Mouse (Mus musculus) limb, embryonic 13.5 days (tissue): ENCODE data around the gene Ggt6. TPM values are rescaled to one million over a fixed set of nuclear protein-coding genes. Genes with fewer than 3 reads are reported as not detected.

Experiments used
- ATAC-seq: fragments of 200-750 bp; cut with Nextera tagmentation; 2 replicates; pipeline ENCODE4 v1.8.0; 2017; ENCODE audit warnings: low read depth, moderate number of reproducible peaks, moderate TSS enrichment; ENCODE audit not compliant: low FRiP score
- H3K27ac ChIP-seq: fragments of 300-500 bp; sonication (generic); 2 replicates; pipeline ENCODE4 v1.5.1; 2015; ENCODE audit warnings: inconsistent platforms, mild to moderate bottlenecking, moderate library complexity
- H3K27me3 ChIP-seq: fragments of 300-500 bp; sonication (generic); 2 replicates; pipeline ENCODE4 v1.6.1; 2015; ENCODE audit warnings: mild to moderate bottlenecking, inconsistent platforms
- H3K36me3 ChIP-seq: fragments of 300-500 bp; sonication (generic); 2 replicates; pipeline ENCODE4 v1.6.1; 2015; ENCODE audit warnings: inconsistent platforms, mild to moderate bottlenecking, moderate library complexity
- H3K4me1 ChIP-seq: fragments of 300-500 bp; sonication (generic); 2 replicates; pipeline ENCODE4 v1.6.1; 2015; ENCODE audit warnings: inconsistent platforms
- H3K4me2 ChIP-seq: fragments of 300-500 bp; sonication (generic); replicated peaks from 2 replicates; pipeline ENCODE4 v1.6.1; 2015; ENCODE audit warnings: inconsistent platforms, mild to moderate bottlenecking, moderate library complexity
- H3K4me3 ChIP-seq: fragments of 300-500 bp; sonication (generic); 2 replicates; pipeline ENCODE4 v1.5.1; 2015; ENCODE audit warnings: moderate library complexity, mild to moderate bottlenecking, inconsistent platforms
- H3K9ac ChIP-seq: fragments of 300-500 bp; sonication (generic); 2 replicates; pipeline ENCODE4 v1.6.1; 2015; ENCODE audit warnings: mild to moderate bottlenecking, inconsistent platforms
- H3K9me3 ChIP-seq: fragments of 300-500 bp; sonication (generic); 2 replicates; pipeline ENCODE4 v1.6.1; 2016; ENCODE audit warnings: inconsistent platforms
- WGBS: fragments of 180-500 bp; shearing (Covaris S2); methylation state at CpG from one replicate; pipeline ENCODE4 v1.1.7; 2015; 5-methylcytosine and 5-hydroxymethylcytosine counted together
- polyA plus RNA-seq: library from polyadenylated mRNA; unstranded; fragments of >200 nt; fragmentation: Nextera tagmentation; extraction: Ambion mirVana; gene quantifications from 2 replicates; pipeline ENCODE4 v1.2.1, GENCODE M21; 2015

The Ggt6 gene
- polyA plus RNA-seq, 1 experiment from 2014 or later = 0.74 TPM

DNA sequence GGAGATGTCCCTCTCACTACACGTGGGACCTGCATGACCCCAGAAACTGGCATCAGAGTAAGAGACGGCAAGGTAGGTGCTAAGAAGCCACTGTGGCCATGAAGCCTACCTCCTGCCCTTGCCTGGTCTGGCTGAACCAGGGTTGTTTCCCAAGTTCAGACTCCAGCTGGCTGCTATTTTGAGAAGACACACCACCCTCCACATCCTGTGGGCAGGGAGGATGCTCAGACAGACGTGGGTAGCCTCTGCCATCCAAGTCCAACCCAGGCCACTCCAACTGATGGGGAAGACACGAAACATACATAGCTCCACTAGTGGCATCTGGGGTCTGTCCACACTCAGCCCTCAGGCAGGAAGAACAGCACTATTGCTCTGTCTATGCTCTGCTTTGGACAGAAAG lies 34.7 kb downstream of the Ggt6 start:
- ATAC-seq = no peak
- 58% methylated on average over 4 of the region's 4 CpGs for WGBS
- Histone ChIP-seq H3K4me1 (peaks cover 10% of the 10 kb centered on the region; the same call in 1 of the 2 replicates), H3K27me3 (no peaks in the 10 kb centered on the region), H3K36me3 (no peaks in the 10 kb centered on the region), H3K9me3 (no peaks in the 10 kb centered on the region), H3K4me2 (no peak overlapping the region), H3K27ac (no peak overlapping the region), H3K9ac (no peak overlapping the region), H3K4me3 (no peak overlapping the region)

DNA sequence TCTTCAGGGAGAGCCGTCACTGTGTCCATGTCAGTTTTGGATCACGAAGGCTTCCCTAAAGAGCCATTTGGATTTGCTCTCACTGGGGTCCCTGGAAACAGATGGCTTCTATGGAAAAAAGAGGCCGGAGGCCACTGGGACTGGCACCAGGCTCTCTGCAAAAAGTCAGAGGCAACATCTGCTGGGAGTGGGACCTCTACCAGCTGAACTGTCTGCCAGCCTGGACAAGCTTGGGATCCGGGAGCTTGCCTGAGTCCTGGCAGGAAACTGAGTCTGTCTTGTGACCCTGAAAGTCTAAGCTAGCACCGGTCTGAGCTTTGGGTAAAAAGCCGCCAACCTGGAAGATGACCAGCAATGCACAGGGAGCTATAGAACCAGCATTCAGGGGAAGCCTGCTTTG lies 36.1 kb downstream of the Ggt6 start:
- no peaks in the 10 kb centered on the region for H3K9me3 ChIP-seq
- no peak overlapping the region for H3K9ac ChIP-seq
- H3K27ac ChIP-seq = no peak overlapping the region
- H3K4me1 ChIP-seq = peaks cover 8% of the 10 kb centered on the region; the same call in 1 of the 2 replicates
- H3K4me3 ChIP-seq = no peak overlapping the region
- no peaks in the 10 kb centered on the region for H3K36me3 ChIP-seq
- 79% methylated on average over 6 of the region's 6 CpGs for WGBS
- H3K4me2 ChIP-seq = no peak overlapping the region
- no peak for ATAC-seq
- no peaks in the 10 kb centered on the region for H3K27me3 ChIP-seq

DNA sequence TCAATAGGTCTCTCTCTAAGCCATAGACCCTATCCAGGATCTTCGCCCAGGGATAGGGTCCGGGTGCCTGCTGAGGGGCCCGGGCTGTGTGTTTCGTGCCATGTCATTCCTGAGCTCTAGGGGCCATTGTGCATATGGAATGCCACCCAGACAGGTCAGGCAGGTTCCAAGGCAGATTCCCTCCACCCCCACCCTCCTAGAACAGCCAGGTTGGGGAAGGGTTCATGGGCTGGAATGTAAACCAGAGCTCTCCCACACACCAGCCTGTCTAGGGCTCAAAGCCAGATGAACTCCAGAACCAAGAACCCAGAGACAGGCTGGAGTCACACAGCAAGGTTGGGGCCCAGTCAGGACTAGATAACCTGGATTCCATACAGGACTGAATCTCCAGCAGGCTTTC lies 38.2 kb downstream of the Ggt6 start:
- H3K9ac ChIP-seq = no peak overlapping the region
- H3K4me2 ChIP-seq = no peak overlapping the region
- no peaks in the 10 kb centered on the region for H3K36me3 ChIP-seq
- H3K9me3 ChIP-seq = no peaks in the 10 kb centered on the region
- H3K4me3 ChIP-seq = no peak overlapping the region
- no peak overlapping the region for H3K27ac ChIP-seq
- H3K27me3 ChIP-seq = no peaks in the 10 kb centered on the region
- WGBS = 73% methylated on average over 4 of the region's 4 CpGs
- 0 out of 2 replicates have a peak, but pooled peaks have one; percentile 25 for ATAC-seq
- H3K4me1 ChIP-seq = peaks cover 9% of the 10 kb centered on the region

DNA sequence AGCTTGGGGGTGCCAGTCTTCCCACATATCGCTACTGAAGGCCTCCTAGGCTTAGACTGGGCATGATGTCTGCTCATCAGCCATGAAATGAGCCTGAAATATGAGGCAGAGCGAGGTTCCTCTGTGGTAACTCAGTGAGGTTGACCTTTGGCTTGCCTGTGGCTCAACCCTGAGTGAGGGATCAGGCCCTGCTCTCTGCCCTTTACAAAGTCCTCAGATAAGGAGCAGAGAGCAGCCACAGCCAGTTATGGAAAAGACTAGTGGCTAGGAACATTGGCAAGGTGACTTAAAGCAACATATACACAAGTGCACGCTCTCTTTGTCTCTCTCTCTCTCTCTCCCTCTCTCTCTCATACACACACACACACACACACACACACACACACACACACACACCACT lies 39.6 kb downstream of the Ggt6 start:
- Histone ChIP-seq H3K9ac (no peak overlapping the region), H3K36me3 (no peaks in the 10 kb centered on the region), H3K27ac (no peak overlapping the region), H3K4me2 (no peak overlapping the region), H3K4me1 (peaks cover 9% of the 10 kb centered on the region), H3K4me3 (no peak overlapping the region), H3K9me3 (no peaks in the 10 kb centered on the region), H3K27me3 (no peaks in the 10 kb centered on the region)
- 80% methylated on average over 3 of the region's 3 CpGs for WGBS
- no peak for ATAC-seq

DNA sequence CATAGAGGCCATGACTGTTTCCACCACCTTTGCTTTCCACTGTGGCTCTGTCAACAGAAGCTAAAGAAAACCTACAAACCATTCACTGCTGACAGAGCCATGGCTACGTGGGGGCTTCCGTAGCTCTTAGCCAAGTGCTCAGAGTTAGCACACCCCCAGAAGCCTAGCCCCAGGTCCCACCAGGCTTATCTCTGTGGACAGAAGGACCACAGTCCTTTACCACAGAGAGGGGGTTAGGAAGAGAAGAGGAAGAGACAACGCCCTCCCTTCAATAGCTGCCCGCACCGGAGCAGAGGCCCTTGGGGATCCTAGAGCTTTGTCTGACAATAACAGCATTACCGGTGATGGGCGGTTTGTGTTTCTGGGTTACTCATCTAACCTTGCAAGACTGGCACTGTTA lies 40.1 kb downstream of the Ggt6 start:
- Histone ChIP-seq H3K4me2 (no peak overlapping the region), H3K4me1 (peaks cover 9% of the 10 kb centered on the region), H3K9ac (no peak overlapping the region), H3K27me3 (no peaks in the 10 kb centered on the region), H3K36me3 (no peaks in the 10 kb centered on the region), H3K9me3 (no peaks in the 10 kb centered on the region), H3K27ac (no peak overlapping the region), H3K4me3 (no peak overlapping the region)
- ATAC-seq = no peak
- 81% methylated on average over 7 of the region's 7 CpGs for WGBS

DNA sequence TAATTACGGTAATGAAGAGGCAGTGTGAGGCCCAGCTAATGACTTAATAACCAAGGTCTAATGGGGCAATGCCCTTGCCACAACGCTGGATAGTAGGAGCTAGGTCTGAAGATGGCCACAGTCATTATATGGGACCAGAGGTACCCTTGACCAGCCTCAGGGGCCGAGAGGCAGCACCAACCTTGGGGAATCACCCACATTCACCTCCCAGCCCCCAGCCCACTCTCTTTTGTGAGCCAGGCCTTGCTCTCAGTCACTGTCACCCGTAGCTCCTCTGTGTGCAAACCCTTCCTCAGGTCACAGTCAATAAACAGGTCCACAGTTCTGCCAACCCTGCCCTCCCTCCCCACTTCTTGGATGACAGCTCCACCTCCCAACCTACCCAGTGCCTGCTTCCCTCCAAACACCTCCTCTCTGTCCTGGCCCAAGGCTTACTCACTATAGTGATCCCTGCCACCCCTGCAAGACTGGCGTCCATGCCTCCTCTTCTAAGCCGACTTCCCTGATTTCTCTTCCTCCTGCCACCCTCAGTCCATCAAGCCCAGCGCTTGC lies 40.8 kb downstream of the Ggt6 start:
- peaks cover 9% of the 10 kb centered on the region for H3K4me1 ChIP-seq
- WGBS = 71% methylated on average over 7 of the region's 7 CpGs
- no peak overlapping the region for H3K4me2 ChIP-seq
- ATAC-seq = no peak
- no peak overlapping the region for H3K27ac ChIP-seq
- H3K9ac ChIP-seq = no peak overlapping the region
- no peaks in the 10 kb centered on the region for H3K27me3 ChIP-seq
- H3K4me3 ChIP-seq = no peak overlapping the region
- H3K9me3 ChIP-seq = no peaks in the 10 kb centered on the region
- no peaks in the 10 kb centered on the region for H3K36me3 ChIP-seq

DNA sequence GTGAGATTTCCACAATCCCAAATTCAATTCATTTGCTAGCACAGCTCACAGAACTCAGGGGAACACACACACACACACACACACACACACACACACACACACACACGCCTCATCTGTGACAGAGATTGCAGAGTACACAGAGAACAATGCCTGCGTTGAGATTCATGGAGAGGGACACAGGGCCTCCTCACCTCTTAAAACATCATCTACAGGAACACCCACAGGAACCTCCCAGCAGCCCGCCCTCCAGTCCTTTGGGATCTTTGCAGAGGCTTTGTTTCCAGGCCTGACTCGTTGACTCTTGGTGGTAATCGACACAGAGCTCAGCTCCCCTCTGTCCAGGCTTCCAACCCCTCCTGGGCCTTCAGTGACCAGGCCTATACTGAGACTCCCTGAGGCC lies 41.9 kb downstream of the Ggt6 start:
- H3K36me3 ChIP-seq = no peaks in the 10 kb centered on the region
- no peak overlapping the region for H3K4me3 ChIP-seq
- 55% methylated on average over 5 of the region's 5 CpGs for WGBS
- no peak for ATAC-seq
- H3K4me1 ChIP-seq = peaks cover 9% of the 10 kb centered on the region
- H3K27me3 ChIP-seq = no peaks in the 10 kb centered on the region
- no peak overlapping the region for H3K27ac ChIP-seq
- H3K9me3 ChIP-seq = no peaks in the 10 kb centered on the region
- no peak overlapping the region for H3K4me2 ChIP-seq
- no peak overlapping the region for H3K9ac ChIP-seq

DNA sequence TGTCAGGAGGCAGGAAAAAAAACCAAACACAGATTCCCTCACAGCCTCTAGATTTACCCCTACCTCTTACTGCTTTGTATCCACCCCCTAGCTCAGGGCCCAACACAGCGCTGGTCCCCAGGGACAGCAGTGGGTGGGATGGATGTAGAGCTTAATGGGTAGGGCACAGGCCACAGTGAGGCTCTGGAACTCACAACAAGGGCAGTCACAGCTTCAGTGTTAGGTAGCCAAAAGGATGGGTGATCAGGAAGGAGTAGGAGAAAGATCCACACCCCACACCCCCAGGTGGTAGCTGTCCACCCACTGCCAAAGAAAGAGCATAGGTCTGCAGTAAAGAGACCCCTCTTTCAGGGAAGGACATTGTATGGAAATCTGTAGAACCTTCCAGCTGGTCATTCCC lies 42.3 kb downstream of the Ggt6 start:
- peaks cover 9% of the 10 kb centered on the region for H3K4me1 ChIP-seq
- H3K36me3 ChIP-seq = no peaks in the 10 kb centered on the region
- peak overlapping the region; percentile 39; the same call in 1 of the 2 replicates for H3K27ac ChIP-seq
- no peak overlapping the region for H3K4me3 ChIP-seq
- WGBS = 74% methylated on average over 1 of the region's 1 CpGs
- ATAC-seq = no peak
- H3K27me3 ChIP-seq = no peaks in the 10 kb centered on the region
- H3K4me2 ChIP-seq = no peak overlapping the region
- H3K9ac ChIP-seq = no peak overlapping the region
- no peaks in the 10 kb centered on the region for H3K9me3 ChIP-seq

DNA sequence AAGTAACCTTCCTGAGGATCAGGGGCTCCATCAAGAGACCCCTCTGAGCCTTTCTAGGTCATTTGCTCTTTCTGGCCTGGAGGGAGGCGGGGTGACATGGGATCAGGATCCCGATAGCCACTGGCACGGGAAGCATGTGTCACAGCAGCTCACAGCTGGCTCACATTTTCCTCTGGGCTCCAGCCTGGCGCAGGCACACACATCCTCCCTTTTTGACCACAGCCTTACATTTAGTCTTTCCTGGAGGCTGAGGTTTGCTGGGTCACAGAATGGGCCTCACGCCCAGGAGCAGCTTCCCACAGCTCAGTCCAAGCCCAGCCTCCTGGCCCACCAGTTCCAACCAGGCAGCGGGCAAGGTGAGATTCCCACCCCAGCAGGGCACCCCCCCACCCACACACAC lies 42.9 kb downstream of the Ggt6 start:
- no peak overlapping the region for H3K9ac ChIP-seq
- H3K27ac ChIP-seq = peak overlapping the region; percentile 39; the same call in 1 of the 2 replicates
- H3K4me1 ChIP-seq = peaks cover 9% of the 10 kb centered on the region
- 67% methylated on average over 6 of the region's 6 CpGs for WGBS
- H3K36me3 ChIP-seq = no peaks in the 10 kb centered on the region
- H3K9me3 ChIP-seq = no peaks in the 10 kb centered on the region
- no peak for ATAC-seq
- H3K4me3 ChIP-seq = no peak overlapping the region
- no peak overlapping the region for H3K4me2 ChIP-seq
- no peaks in the 10 kb centered on the region for H3K27me3 ChIP-seq

DNA sequence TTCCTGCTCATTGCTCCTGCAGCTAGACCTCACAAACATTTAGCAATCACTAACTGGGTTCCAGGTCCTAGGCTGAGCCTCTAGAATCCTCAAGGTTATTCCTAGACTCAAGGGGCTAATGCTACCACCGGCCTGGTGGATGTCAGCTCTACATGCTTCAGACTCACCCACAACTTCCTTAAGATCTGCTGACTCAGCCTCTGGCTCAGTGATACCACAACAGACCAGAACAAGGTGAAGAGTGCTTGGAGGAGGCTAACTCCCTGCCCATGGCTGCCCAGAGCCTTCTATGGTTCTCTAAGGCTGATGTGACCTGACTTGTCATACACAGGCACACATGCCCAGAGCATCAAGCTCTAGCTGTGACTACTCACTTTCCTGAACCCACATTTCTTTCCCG lies 44.2 kb downstream of the Ggt6 start:
- Histone ChIP-seq H3K4me2 (no peak overlapping the region), H3K27me3 (no peaks in the 10 kb centered on the region), H3K4me1 (peaks cover 9% of the 10 kb centered on the region), H3K9me3 (no peaks in the 10 kb centered on the region), H3K27ac (no peak overlapping the region), H3K4me3 (no peak overlapping the region), H3K36me3 (no peaks in the 10 kb centered on the region), H3K9ac (no peak overlapping the region)
- ATAC-seq = no peak
- WGBS = 85% methylated on average over 2 of the region's 2 CpGs

DNA sequence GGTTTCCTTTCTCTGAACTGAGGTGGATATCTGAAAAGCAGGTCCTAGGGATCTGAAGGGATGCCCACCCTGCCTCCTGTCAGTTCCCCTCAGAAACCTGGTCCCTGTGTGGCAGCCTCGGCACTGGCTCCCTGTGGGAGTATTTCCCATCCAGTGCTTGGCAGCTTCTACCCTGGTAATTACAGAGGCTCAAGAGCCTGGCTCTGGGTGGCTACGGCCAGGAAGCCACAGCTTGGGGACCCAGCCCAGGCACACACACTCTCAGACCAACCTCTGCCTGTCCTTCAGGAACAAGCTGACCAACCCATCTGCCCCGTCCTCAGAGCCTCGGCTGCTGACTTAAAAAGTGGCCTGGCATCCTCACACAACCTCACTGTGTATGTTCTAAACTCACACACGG lies 46.0 kb downstream of the Ggt6 start:
- no peak for ATAC-seq
- WGBS = 75% methylated on average over 5 of the region's 5 CpGs
- H3K27ac ChIP-seq = no peak overlapping the region

DNA sequence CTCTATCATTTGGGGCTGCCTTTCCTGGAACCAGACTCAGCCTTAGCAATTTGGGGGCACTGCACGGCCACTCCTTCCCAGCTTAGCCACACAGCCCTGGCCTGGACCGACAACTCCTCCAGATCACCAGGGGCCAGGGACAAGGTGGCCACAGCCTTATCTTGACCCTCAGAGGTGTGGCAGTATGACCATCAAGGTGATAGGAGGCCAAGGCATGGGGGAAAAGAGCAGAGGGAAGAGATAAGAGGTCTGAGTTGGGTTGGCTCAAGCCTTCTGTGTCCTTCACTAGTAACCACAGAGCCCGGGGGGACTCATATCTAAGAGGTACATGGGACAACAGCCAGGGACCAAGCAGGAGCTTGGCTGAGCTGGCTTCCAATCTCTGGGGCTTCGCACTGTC lies 46.6 kb downstream of the Ggt6 start:
- ATAC-seq = no peak

More for the DNA sequence above, 46.0 kb downstream of the Ggt6 start:
- Histone ChIP-seq H3K9me3 (no peaks in the 10 kb centered on the region), H3K4me3 (no peak overlapping the region), H3K27me3 (peaks cover 10% of the 10 kb centered on the region), H3K9ac (no peak overlapping the region), H3K4me2 (no peak overlapping the region), H3K4me1 (peaks cover 9% of the 10 kb centered on the region), H3K36me3 (no peaks in the 10 kb centered on the region)

DNA sequence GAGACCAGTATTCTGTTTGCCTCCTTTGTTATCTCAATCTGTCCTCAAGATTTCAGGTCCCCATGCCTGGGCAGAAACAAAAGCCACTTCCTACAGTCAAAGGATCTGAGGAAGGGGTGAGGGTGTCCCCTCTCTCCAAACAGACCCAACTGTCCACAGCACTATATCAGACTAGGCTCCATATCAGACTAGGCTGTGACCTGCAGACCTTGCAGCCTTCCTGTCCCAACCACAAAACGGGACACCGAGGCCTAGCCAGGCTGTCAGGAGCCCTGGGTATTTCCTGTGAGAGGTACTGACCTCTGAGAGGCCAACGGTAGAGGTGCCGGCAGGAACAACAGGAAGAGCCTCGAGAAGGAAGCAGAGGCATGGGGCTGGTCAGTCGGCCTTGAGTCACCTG lies 49.2 kb downstream of the Ggt6 start:
- no peak overlapping the region for H3K27ac ChIP-seq
- no peaks in the 10 kb centered on the region for H3K9me3 ChIP-seq
- peaks cover 11% of the 10 kb centered on the region for H3K4me1 ChIP-seq
- no peaks in the 10 kb centered on the region for H3K36me3 ChIP-seq
- no peak for ATAC-seq
- H3K4me3 ChIP-seq = no peak overlapping the region
- H3K27me3 ChIP-seq = peaks cover 42% of the 10 kb centered on the region
- no peak overlapping the region for H3K9ac ChIP-seq
- H3K4me2 ChIP-seq = no peak overlapping the region
- WGBS = 65% methylated on average over 6 of the region's 6 CpGs

More for the DNA sequence above, 46.6 kb downstream of the Ggt6 start:
- WGBS = 88% methylated on average over 4 of the region's 4 CpGs
- H3K4me1 ChIP-seq = peaks cover 9% of the 10 kb centered on the region
- H3K4me2 ChIP-seq = no peak overlapping the region
- H3K9me3 ChIP-seq = no peaks in the 10 kb centered on the region
- H3K9ac ChIP-seq = no peak overlapping the region
- H3K4me3 ChIP-seq = no peak overlapping the region
- H3K27me3 ChIP-seq = peaks cover 16% of the 10 kb centered on the region
- no peak overlapping the region for H3K27ac ChIP-seq
- no peaks in the 10 kb centered on the region for H3K36me3 ChIP-seq
